Mouse (Mus musculus) ES-CJ7 (cell line): ENCODE data around the gene Rrm2.

Experiments
- DNase-seq: peaks from one replicate; pipeline ENCODE4 v3.0.0; 2011; ENCODE audit warnings: low read depth, low spot score

Gene Rrm2

DNA sequence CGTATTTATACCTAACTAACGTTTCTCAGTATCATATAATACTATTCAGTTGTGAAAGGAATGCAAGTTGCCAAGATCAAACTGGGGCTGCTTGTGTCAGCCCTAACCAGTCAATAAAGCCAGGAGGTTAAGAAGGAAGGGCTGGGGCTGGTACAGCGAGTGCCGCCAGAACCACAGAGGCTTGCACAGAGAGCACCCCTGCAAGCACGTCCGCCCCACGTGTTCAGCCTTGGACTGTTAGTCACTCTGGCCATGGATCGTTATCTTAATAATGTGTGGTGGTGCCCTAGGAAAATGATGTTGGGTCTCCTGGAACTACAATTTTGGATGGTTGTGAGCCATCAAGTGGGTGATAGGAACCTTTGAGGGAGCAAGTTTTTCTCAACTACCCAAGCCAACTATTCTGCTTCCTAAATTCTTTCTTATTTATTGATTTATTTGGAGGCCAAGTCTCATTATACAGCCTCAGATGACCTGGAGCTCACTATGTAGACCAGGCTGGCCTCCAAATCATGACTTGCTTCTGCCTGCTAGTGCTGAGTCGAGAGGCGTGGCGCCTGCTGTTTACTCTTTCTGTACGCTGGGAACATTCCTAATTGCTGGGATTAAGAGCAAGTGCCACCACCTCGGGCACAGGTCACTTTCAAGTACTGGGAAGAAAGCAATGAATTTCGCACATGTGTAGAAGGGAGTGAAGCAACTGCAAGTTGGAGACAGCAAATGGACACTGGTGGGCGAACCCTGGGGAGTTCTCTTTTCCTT, 2.4 kb upstream of the Rrm2 start:
- DNase-seq: no peak

- peak; percentile 92 for DNase-seq
Observed at GRCm38 (mm10) chr12:24706764-24707479, 1.1 kb upstream of the Rrm2 start.

DNA sequence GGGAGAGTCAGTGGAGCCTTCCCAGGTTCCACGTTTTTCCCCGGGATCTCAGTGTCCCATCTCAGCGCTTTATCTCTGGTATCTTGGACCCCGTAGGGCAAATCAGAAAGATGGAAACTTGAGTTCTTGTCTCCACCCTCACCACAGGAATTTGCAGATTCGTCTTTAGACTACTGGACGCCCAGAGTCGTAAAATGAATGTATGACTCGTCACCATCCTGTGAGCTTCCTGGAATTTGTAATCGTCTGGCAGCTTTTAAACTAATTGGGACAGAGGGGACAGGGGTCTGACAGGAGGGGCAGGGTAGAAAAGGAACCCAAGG, 600 bp upstream of the Rrm2 start:
- no peak for DNase-seq

DNA sequence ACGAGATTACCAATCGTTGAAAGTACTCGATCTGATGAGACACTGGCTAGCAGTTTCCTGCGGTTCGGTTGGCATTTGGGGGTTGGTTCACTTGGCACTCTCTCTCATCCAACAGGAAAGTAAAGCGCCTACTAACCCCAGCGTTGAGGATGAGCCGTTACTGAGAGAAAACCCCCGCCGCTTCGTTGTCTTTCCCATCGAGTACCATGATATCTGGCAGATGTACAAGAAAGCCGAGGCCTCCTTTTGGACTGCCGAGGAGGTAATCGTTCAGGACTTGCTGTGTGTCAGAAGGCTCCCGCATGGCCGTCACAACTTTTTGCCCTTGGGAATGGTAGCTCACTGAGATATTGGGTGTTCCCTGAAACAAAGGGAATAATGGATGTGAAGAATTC, 780 bp downstream of the Rrm2 start:
- no peak for DNase-seq

DNA sequence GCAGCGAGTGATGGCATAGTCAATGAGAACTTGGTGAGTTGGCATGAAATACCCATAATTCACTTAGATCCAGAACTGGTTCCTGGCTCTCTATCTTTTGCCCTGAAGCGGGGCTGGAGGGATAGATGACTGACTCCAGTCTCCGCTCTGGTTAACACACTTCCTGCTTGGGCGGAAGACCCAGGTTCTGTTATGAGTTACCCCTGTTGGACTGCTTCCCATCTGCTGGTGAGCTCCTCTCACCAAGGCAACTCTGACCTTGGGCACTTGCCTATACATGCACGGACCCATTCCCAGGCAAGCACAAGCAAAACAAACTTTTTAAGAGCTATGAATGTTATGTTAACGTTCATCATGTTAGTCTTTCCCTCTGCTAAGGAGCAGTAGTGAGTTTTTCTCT, 1.4 kb downstream of the Rrm2 start:
- DNase-seq: no peak

DNA sequence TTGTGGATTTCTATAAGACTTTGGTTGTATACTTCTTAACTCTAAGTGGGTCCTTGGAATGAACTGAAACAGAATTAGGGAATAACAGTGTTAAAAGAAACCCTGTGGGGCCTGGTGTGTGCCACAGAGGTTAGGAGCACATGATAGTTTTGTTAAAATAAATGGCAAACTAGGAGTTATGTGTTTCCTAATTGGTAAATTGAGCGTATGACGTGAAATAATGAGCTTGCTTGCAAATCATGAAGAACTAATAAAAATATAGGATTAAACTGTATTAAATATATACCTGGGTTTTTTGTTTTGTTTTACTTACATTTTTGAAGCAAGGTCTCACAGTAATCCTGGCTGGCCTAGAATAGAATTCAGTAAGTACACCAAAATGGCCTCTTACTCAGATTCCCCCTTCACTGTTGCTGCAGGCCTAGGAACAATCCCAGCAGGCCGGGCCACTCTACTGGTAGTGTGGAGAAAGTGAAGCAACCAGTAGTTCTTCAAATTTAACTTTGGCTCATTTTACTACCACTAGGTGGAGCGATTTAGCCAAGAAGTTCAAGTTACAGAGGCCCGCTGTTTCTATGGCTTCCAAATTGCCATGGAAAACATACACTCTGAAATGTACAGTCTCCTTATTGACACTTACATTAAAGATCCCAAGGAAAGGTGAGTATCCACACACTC, 1.9 kb downstream of the Rrm2 start:
- peak; percentile 92 for DNase-seq

- DNase-seq: peak; percentile 60
Observed at GRCm38 (mm10) chr12:24710672-24711071, 2.6 kb downstream of the Rrm2 start.

DNA sequence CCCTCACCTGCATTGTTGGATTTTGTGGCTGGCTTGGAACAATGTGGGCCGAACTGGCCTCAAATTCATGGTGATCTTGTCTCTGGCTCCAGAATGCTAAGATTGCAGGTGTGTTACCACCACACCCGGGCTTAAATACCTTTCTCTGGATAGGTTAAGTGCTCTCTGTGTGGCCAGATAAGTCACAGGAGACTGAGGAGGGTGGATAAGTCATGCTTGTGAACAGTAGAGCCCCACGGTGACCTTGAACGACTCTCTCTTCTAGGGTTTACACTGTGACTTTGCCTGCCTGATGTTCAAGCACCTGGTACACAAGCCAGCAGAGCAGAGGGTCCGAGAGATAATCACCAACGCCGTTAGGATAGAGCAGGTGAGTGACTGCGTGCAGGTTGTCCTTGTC, 4.4 kb downstream of the Rrm2 start:
- no peak for DNase-seq

GRCm38 (mm10) chr12:24714579-24715255, 6.7 kb downstream of the Rrm2 start:
- no peak for DNase-seq

GRCm38 (mm10) chr12:24715268-24715896, 7.3 kb downstream of the Rrm2 start:
- no peak for DNase-seq

DNA sequence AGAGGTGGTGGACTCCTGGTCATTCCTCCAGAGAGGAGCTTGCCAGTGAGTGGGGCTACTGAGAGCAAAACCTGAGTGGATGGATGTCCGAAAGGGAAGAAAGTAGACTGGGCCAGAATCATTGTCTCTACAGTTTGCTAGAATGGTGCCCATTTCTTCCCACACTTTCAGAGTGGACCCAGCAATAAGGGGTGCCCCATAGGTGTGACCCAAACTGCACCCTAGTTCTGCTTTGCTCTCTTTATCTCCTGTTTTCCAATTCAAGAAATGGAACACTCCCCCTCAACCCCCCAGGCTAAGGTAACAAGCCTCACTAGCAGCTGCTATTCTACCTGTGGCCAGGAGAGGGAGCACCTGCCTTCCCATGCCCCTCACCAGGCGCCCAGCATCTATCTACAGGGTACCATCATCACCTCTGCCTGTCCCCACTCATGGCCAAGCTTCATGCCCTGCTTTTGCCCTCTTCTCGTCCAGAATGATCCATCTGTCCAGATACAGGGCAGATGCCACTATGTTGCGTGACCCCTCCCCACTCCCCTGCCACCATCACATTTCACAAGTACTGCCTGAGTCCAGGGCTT, 8.8 kb downstream of the Rrm2 start:
- peak; percentile 37 for DNase-seq

- no peak for DNase-seq
Observed at GRCm38 (mm10) chr12:24723434-24723833, 15.4 kb downstream of the Rrm2 start.

DNA sequence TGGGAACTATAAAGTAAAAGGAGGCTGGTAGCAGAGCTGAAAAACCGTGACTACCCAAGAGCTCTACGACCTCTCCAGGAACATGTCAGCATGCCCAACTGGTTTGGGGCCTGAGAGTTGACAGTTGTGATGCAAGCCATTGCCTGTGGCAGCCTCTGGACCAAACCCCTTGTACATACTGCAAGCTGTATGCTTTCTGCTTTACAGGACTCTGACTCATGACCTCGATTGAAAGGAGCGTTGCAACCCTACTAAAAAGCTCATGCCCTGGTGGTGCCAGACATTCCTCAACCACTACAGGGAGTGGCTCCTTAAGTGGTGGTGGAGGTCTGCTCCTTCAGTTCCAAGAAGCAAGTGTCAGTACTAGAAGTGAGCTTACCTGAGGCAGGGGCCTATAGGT, 15.8 kb downstream of the Rrm2 start:
- no peak for DNase-seq

- peak; percentile 84 for DNase-seq
Observed at GRCm38 (mm10) chr12:24724369-24724768, 16.3 kb downstream of the Rrm2 start.

DNA sequence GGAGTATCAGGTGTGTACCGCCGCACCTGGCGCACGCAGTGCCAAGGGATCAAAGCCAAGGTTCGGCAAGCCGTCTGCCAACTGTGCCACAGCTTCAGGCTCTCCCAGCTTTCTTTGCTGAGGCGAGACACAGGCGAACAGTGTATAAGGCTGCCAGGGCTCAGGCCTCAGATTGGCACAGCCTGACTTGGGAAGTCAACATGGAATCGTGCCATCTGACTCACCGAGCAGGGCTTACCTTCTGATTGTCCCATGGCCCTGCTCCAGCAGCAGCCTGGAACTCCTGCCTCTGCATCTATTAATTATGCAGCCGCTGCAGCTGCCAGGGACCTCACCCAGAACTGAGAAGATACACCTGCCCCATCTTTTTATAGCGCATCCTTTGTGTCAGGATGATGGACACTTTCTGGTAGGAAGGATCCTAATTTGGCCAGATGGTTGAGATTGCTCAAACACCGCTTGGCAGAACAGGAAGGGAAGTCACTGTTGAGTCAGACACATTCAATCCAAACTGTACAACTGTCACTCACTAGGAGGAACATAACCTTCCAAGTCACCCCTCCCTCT, 26.9 kb downstream of the Rrm2 start:
- DNase-seq: no peak

DNA sequence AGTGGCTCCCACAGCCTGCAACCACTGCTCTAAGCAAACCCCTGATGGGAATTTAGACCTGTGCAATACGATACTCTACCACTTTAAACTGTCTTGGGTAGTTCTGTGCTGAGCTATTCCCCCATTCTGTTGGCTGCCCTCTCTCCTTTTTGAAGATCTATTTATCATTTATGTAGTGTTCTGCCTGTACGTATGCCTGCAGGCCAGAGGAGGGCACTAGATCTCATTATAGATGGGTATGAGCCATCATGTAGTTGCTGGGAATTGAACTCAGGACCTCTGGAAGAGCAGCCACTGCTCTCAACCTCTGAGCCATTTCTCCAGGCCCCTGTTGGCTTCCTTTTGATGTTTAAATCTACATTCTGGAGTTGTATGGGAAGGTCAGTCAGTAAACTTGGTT, 28.9 kb downstream of the Rrm2 start:
- no peak for DNase-seq

- no peak for DNase-seq
Observed at GRCm38 (mm10) chr12:24739963-24740362, 31.9 kb downstream of the Rrm2 start.

DNA sequence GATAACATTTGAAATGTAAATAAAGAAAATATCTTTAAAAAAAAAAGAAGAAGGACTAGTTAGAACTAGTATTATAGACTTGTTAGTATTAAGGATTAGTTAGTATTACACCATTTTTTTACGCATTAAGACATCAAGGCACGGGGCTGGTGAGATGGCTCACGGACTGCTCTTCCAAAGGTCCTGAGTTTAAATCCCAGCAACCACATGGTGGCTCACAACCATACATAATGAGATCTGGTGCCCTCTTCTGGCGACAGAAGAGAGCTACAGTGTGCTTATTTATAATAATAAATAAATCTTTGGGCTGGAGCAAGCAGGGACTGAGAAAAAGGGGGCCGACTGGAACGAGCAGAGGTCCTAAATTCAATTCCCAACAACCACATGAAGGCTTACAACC, 33.5 kb downstream of the Rrm2 start:
- peak; percentile 76 for DNase-seq

- DNase-seq: no peak
Observed at GRCm38 (mm10) chr12:24744309-24744708, 36.3 kb downstream of the Rrm2 start.

DNA sequence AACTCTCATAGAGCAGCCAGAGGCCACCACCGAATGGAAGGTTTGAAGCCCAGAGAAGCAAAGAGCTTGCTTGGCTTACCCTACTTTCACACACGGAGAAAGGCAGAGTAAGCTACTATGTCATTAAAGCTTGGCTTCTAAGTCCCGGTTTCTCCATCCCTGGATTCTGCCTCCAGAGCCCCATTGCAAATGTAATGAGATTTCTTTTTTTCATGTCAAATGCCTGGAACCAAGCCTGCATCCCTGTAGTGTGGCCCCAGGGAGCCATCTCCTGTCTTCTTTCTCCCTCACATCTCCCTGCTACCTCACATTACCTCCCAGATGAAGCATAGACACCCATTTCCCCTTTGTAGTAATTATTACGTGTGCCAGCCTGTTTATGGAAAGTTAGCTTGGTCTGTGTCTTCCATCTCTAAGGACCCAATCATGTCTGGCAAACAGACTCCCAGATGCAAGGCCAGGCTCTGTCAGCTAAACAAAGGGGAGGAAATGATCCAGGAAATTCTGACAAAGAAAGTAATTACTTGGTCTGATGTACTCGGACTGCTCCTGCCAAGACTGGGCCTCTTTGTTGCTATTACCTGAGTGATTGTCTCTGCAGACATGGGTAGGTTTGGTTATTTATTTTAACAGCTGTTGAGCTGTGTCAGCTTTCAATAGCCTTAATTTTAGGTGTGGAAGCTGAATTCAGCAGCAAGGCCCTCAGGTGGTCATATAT, 38.7 kb downstream of the Rrm2 start:
- peak; percentile 60 for DNase-seq
